Mouse (Mus musculus) olfactory bulb, adult 2 months (tissue): ENCODE data around the gene Mllt3.

Source experiments
- CTCF ChIP-seq: fragments of 200-500 bp; IDR thresholded peaks from 2 replicates; pipeline ENCODE4 v1.5.1; 2012; ENCODE audit warnings: low read depth, mild to moderate bottlenecking, low read length, moderate library complexity; ENCODE audit not compliant: insufficient read depth
- POLR2A ChIP-seq: fragments of 200-500 bp; IDR thresholded peaks from 2 replicates; pipeline ENCODE4 v1.6.1; 2012; ENCODE audit warnings: mild to moderate bottlenecking, low read depth, low read length, moderate library complexity; ENCODE audit not compliant: insufficient read depth

- TF ChIP-seq CTCF (no peak), POLR2A (no peak)
Observed at GRCm38 (mm10) chr4:87939474-87940154, 93.5 kb downstream of the Mllt3 start.
